Mouse (Mus musculus): ENCODE measurements around the gene Olig1. TPM values are rescaled to one million over a fixed set of nuclear protein-coding genes. Genes with fewer than 3 reads are reported as not detected.
A peak's percentile ranks its signal among the peaks of the same experiment; 100 is the strongest.

The Olig1 gene
- polyA plus RNA-seq (2014; fragmentation: Nextera tagmentation; extraction: Ambion mirVana): 93.4 and 118 TPM in 2 replicates

GRCm38 (mm10) chr16:91269468-91270211 lies at the start of gene Olig1:
TSS of gene Olig1 (plus strand) at chr16:91269772.
- ATAC-seq (ENCODE audit: low FRiP score) (peak; percentile 91), DNase-seq (ENCODE audit: low spot score) (peak; percentile 56)
- Histone ChIP-seq H3K4me1 (replicated peaks; ENCODE audit: control insufficient read depth, insufficient read depth, low read length) (peaks cover 14% of the 10 kb centered on the region), H3K27me3 (ENCODE audit: control insufficient read depth, insufficient read depth, low read length) (peaks cover 100% of the 10 kb centered on the region), H3K4me2 (replicated peaks) (peak within 1 kb of the TSS; percentile 77), H3K4me3 (replicated peaks; ENCODE audit: low read length) (peak within 1 kb of the TSS; percentile 38), H3K9ac (peak within 1 kb of the TSS; percentile 28; the same call in 1 of the 2 replicates), H3K27ac (no peak within 1 kb of the TSS), H3K36me3 (replicated peaks; ENCODE audit: control insufficient read depth, insufficient read depth) (no peaks in the 10 kb centered on the region), H3K9me3 (ENCODE audit: control insufficient read depth, low read length) (no peaks in the 10 kb centered on the region)
- 0% methylated on average over 63 of the region's 64 CpGs for WGBS

GRCm38 (mm10) chr16:91222171-91222642 lies 47.4 kb upstream of the Olig1 start:
- peaks cover 3% of the 10 kb centered on the region; the same call in 1 of the 2 replicates for H3K9me3 ChIP-seq (ENCODE audit: control insufficient read depth, low read length)
- 0 out of 2 replicates have a peak overlapping the region, but pooled peaks have one; percentile 5 for H3K27ac ChIP-seq
- peaks cover 7% of the 10 kb centered on the region; the same call in 1 of the 2 replicates for H3K4me1 ChIP-seq (replicated peaks; ENCODE audit: control insufficient read depth, insufficient read depth, low read length)
- peak overlapping the region; percentile 17 for H3K4me3 ChIP-seq (replicated peaks; ENCODE audit: low read length)
- peak overlapping the region; percentile 12 for H3K4me2 ChIP-seq (replicated peaks)
- ATAC-seq (ENCODE audit: low FRiP score): no peak
- H3K36me3 ChIP-seq (replicated peaks; ENCODE audit: control insufficient read depth, insufficient read depth): no peaks in the 10 kb centered on the region
- peaks cover 98% of the 10 kb centered on the region for H3K27me3 ChIP-seq (ENCODE audit: control insufficient read depth, insufficient read depth, low read length)
- under 1% methylated on average over 25 of the region's 25 CpGs for WGBS
- no peak overlapping the region for H3K9ac ChIP-seq
- no peak for DNase-seq (ENCODE audit: low spot score)

- Histone ChIP-seq H3K27ac (no peak overlapping the region), H3K4me1 (replicated peaks; ENCODE audit: control insufficient read depth, insufficient read depth, low read length) (peaks cover 7% of the 10 kb centered on the region; the same call in 1 of the 2 replicates), H3K27me3 (ENCODE audit: control insufficient read depth, insufficient read depth, low read length) (peaks cover 98% of the 10 kb centered on the region), H3K4me2 (replicated peaks) (peak overlapping the region; percentile 12; the same call in 1 of the 2 replicates), H3K4me3 (replicated peaks; ENCODE audit: low read length) (0 out of 2 replicates have a peak overlapping the region, but pooled peaks have one; percentile 17), H3K9me3 (ENCODE audit: control insufficient read depth, low read length) (peaks cover 3% of the 10 kb centered on the region; the same call in 1 of the 2 replicates), H3K9ac (no peak overlapping the region), H3K36me3 (replicated peaks; ENCODE audit: control insufficient read depth, insufficient read depth) (no peaks in the 10 kb centered on the region)
- ATAC-seq (ENCODE audit: low FRiP score) (no peak), DNase-seq (ENCODE audit: low spot score) (no peak)
- under 1% methylated on average over 27 of the region's 27 CpGs for WGBS
These were observed 46.8 kb upstream of the Olig1 start for GRCm38 (mm10) chr16:91222643-91223271.

DNA sequence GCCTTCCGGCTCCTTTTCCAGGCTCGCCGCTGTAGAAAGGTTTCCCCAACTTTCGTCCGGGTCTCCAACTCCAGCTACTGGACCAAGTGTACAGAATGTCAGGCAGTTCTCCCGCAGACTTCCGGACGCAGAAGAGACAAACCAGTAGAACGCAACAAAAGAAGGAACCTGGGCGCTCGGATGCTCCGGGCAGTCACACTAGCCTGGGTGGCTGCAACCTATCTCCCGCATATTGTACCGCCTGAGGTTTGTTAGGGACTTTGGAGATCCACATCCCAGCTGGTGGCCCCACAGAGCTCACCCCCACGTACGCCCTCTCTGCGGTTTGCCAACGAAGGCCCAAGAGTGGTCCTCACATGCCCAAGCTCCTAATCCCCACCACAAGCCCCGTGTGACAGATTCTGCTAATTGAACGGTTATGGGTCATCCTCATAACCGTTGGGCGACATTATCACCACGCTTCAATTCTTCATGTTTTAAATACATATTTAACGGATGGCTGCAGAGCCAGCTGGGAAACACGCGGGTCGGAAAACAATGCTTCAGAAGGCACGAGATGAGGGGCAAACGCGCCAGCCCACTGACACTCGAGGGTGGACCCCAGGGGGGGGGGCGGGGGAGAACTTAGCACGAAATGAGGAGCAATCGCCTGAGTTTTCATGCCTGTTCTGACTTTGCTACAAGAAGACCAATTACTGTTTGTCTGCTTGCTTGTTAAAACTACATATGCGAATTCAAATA lies 46.1 kb upstream of the Olig1 start:
- DNase-seq (ENCODE audit: low spot score): no peak
- WGBS: 2% methylated on average over 35 of the region's 35 CpGs
- no peak overlapping the region for H3K27ac ChIP-seq
- peak overlapping the region; percentile 4; the same call in 1 of the 2 replicates for H3K4me2 ChIP-seq (replicated peaks)
- H3K4me1 ChIP-seq (replicated peaks; ENCODE audit: control insufficient read depth, insufficient read depth, low read length): peaks cover 7% of the 10 kb centered on the region; the same call in 1 of the 2 replicates
- no peaks in the 10 kb centered on the region for H3K36me3 ChIP-seq (replicated peaks; ENCODE audit: control insufficient read depth, insufficient read depth)
- no peak overlapping the region for H3K4me3 ChIP-seq (replicated peaks; ENCODE audit: low read length)
- no peaks in the 10 kb centered on the region for H3K9me3 ChIP-seq (ENCODE audit: control insufficient read depth, low read length)
- no peak overlapping the region for H3K9ac ChIP-seq
- no peak for ATAC-seq (ENCODE audit: low FRiP score)
- peaks cover 97% of the 10 kb centered on the region for H3K27me3 ChIP-seq (ENCODE audit: control insufficient read depth, insufficient read depth, low read length)

DNA sequence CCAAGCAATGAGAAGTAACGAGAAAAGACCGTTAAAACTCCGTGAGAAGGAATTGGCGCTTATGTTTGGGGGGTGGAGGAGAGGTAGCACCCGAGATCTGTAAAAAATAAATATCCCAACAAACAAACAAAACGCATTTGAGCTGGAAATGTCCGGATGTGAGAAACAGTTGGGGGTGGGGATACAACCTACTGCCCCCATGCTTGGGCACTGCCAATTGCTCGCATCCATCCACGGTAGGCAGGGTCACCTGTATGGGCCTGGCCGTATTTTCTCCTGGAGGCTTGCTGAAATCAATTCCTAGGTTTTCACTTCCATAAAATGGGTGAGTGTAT lies 45.5 kb upstream of the Olig1 start:
- Histone ChIP-seq H3K27ac (no peak overlapping the region), H3K9me3 (ENCODE audit: control insufficient read depth, low read length) (no peaks in the 10 kb centered on the region), H3K27me3 (ENCODE audit: control insufficient read depth, insufficient read depth, low read length) (peaks cover 97% of the 10 kb centered on the region), H3K4me3 (replicated peaks; ENCODE audit: low read length) (no peak overlapping the region), H3K4me1 (replicated peaks; ENCODE audit: control insufficient read depth, insufficient read depth, low read length) (peaks cover 7% of the 10 kb centered on the region; the same call in 1 of the 2 replicates), H3K36me3 (replicated peaks; ENCODE audit: control insufficient read depth, insufficient read depth) (no peaks in the 10 kb centered on the region), H3K4me2 (replicated peaks) (peak overlapping the region; percentile 4; the same call in 1 of the 2 replicates), H3K9ac (no peak overlapping the region)
- no peak for DNase-seq (ENCODE audit: low spot score)
- WGBS: 6% methylated on average over 10 of the region's 10 CpGs
- ATAC-seq (ENCODE audit: low FRiP score): no peak

DNA sequence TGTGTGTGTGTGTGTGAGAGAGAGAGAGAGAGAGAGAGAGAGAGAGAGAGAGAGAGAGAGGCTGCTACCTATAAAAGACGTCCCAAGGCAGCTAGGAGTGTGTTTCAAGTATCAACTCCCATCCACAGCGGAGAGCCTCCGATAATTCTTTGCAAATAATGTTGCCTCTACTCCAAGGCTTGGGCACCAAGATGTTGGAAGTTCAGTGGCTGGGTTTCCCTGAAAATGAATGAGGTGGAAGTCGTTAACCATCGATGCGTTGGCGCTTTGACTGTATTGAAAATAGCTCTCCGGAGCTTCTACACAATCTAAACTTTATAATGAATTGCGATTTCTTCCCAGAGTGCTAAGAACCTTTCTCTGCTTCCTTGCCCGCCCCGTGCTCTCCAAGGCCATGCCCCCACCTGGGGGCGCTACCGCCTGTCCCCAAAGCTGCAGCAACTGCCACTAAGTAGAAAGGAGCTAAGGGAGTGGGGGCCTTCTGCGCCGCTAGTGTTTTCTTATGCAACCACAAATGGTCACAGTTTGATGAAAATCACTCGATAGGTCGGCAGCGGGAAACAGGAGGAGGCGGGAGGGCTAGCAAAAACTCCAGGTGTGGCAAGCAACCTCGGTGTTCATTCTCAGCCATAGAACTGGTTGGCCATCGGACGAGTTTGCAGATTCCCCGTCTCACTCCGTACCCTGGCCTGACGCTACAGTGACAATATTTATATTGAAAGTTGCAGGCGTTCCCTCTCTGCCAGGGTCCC lies 44.9 kb upstream of the Olig1 start:
- WGBS: 1% methylated on average over 26 of the region's 26 CpGs
- DNase-seq (ENCODE audit: low spot score) (no peak), ATAC-seq (ENCODE audit: low FRiP score) (no peak)
- Histone ChIP-seq H3K4me1 (replicated peaks; ENCODE audit: control insufficient read depth, insufficient read depth, low read length) (peaks cover 7% of the 10 kb centered on the region; the same call in 1 of the 2 replicates), H3K4me3 (replicated peaks; ENCODE audit: low read length) (peak overlapping the region; percentile 25), H3K27me3 (ENCODE audit: control insufficient read depth, insufficient read depth, low read length) (peaks cover 97% of the 10 kb centered on the region), H3K27ac (no peak overlapping the region), H3K9ac (no peak overlapping the region), H3K9me3 (ENCODE audit: control insufficient read depth, low read length) (no peaks in the 10 kb centered on the region), H3K36me3 (replicated peaks; ENCODE audit: control insufficient read depth, insufficient read depth) (no peaks in the 10 kb centered on the region), H3K4me2 (replicated peaks) (peak overlapping the region; percentile 35)

DNA sequence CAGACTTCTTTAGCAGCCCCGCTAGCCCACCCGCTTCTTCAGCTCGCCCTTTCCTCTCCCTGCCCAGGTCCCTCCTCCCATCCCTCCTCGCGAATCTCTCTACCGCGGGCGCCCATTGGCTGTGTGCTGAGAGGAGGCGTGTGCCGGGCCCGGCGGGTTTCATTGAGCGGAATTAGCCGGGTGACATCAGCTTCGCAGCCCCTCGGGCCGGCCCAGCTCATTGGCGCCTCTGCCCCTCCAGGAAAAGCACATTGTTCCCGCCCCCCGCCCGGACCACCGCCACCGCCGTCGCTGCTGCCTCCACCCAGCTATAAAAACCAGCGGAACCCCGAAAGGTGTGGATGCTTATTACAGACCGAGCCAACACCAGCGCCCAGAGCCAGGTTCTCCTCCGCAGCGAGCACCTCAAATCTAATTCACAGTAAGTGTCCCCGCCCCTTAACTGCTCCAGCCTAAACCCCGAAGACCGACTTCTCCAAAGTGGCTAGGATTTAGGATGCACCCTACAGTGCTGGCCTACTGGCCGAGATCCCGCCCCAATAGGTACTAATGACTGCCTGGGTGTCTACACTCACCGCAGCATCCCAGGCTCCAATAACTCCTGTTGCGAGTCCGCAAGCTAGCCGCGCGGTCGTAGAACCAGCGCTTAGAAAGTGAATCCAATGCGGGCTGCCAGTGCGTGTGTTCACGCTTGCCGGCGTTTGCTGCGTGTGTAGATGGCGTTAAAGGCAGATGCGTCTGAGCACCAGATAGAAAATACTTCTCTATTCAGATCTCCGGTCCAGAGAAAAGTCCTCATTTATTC lies 44.1 kb upstream of the Olig1 start, which contains the start of gene Olig2:
TSS of gene Olig2 (plus strand) at position 225 of the 805 bp plus-strand sequence.
- whole genome bisulfite sequencing: under 1% methylated on average over 53 of the region's 53 CpGs
- H3K4me3 ChIP-seq (replicated peaks; ENCODE audit: low read length): peak within 1 kb of the TSS; percentile 25
- no peak within 1 kb of the TSS for H3K27ac ChIP-seq
- no peaks in the 10 kb centered on the region for H3K9me3 ChIP-seq (ENCODE audit: control insufficient read depth, low read length)
- peak within 1 kb of the TSS; percentile 35 for H3K4me2 ChIP-seq (replicated peaks)
- no peak for DNase-seq (ENCODE audit: low spot score)
- peak; percentile 79 for ATAC-seq (ENCODE audit: low FRiP score)
- H3K27me3 ChIP-seq (ENCODE audit: control insufficient read depth, insufficient read depth, low read length): peaks cover 97% of the 10 kb centered on the region
- H3K9ac ChIP-seq: peak within 1 kb of the TSS; percentile 14; the same call in 1 of the 2 replicates
- no peaks in the 10 kb centered on the region for H3K36me3 ChIP-seq (replicated peaks; ENCODE audit: control insufficient read depth, insufficient read depth)
- H3K4me1 ChIP-seq (replicated peaks; ENCODE audit: control insufficient read depth, insufficient read depth, low read length): peaks cover 7% of the 10 kb centered on the region; the same call in 1 of the 2 replicates
